Mouse (Mus musculus) lung, embryonic 16.5 days (tissue): ENCODE measurements around the gene 1500009C09Rik. TPM values are rescaled to one million over a fixed set of nuclear protein-coding genes. Genes with fewer than 3 reads are reported as not detected.

Source experiments
- ATAC-seq: fragments of 200-750 bp; cut with Nextera tagmentation; 2 replicates; pipeline ENCODE4 v1.8.0; 2017; ENCODE audit warnings: low read depth, mild to moderate bottlenecking, moderate library complexity
- H3K27ac ChIP-seq: fragments of 300-500 bp; sonication (generic); 2 replicates; pipeline ENCODE4 v1.5.1; 2014; ENCODE audit warnings: mild to moderate bottlenecking, control low read depth, low read length
- H3K27me3 ChIP-seq: fragments of 300-500 bp; sonication (generic); 2 replicates; pipeline ENCODE4 v1.6.1; 2014; ENCODE audit warnings: low read depth, low read length, mixed read lengths; ENCODE audit not compliant: control insufficient read depth, insufficient read depth
- H3K36me3 ChIP-seq: fragments of 300-500 bp; sonication (generic); 2 replicates; pipeline ENCODE4 v1.6.1; 2014; ENCODE audit warnings: low read length; ENCODE audit not compliant: control insufficient read depth, insufficient read depth
- H3K4me1 ChIP-seq: fragments of 300-500 bp; sonication (generic); replicated peaks from 2 replicates; pipeline ENCODE4 v1.6.1; 2014; ENCODE audit warnings: low read length, mixed read lengths; ENCODE audit not compliant: control insufficient read depth, insufficient read depth
- H3K4me2 ChIP-seq: fragments of 300-500 bp; sonication (generic); 2 replicates; pipeline ENCODE4 v1.6.1; 2014; ENCODE audit warnings: low read depth, low read length, control low read depth
- H3K4me3 ChIP-seq: fragments of 300-500 bp; sonication (generic); 2 replicates; pipeline ENCODE4 v1.5.1; 2014; ENCODE audit warnings: mild to moderate bottlenecking, low read length, control low read depth
- H3K9ac ChIP-seq: fragments of 300-500 bp; sonication (generic); 2 replicates; pipeline ENCODE4 v1.6.1; 2014; ENCODE audit warnings: low read length, control low read depth
- H3K9me3 ChIP-seq: fragments of 300-500 bp; sonication (generic); 2 replicates; pipeline ENCODE4 v1.6.1; 2016; ENCODE audit warnings: low read length; ENCODE audit not compliant: control insufficient read depth
- WGBS: fragments of 180-500 bp; shearing (Covaris S2); extraction: QIAGEN DNeasy Blood & Tissue Kit; methylation state at CpG from one replicate; pipeline ENCODE4 v1.1.7; 2014; 5-methylcytosine and 5-hydroxymethylcytosine counted together
- polyA plus RNA-seq: library from polyadenylated mRNA; unstranded; fragments of >200 nt; fragmentation: Nextera tagmentation; extraction: Ambion mirVana; gene quantifications from 2 replicates; pipeline ENCODE4 v1.2.1, GENCODE M21; 2015

1500009C09Rik gene
- polyA plus RNA-seq, 1 experiment from 2014 or later = not detected

DNA sequence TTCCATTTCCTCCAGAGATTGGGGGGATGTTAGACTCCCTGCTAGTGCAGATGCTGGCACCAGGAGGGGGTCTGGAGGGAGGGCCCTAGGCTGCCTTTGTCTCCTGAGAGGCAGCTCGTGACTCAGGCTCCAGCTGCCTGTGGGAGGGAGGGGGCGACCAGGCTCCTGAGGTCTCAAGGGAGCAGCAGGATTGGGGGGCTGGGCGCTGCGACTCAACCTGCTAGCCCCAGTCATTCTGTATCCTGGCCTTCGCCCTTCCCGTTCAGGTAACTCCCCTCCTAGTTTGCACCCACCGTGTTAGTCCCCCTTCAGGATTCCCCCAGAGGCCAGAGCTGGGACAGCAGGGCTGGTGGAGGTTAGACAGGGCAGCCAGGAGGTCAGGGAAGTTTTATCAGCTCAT, 35.2 kb upstream of the 1500009C09Rik start:
- Histone ChIP-seq H3K27me3 (peaks cover 53% of the 10 kb centered on the region), H3K9ac (no peak overlapping the region), H3K36me3 (no peaks in the 10 kb centered on the region), H3K4me1 (peaks cover 4% of the 10 kb centered on the region), H3K4me2 (no peak overlapping the region), H3K4me3 (no peak overlapping the region), H3K9me3 (no peaks in the 10 kb centered on the region), H3K27ac (no peak overlapping the region)
- no peak for ATAC-seq
- WGBS = 23% methylated on average over 7 of the region's 7 CpGs

GRCm38 (mm10) chr15:82217980-82218379, 34.2 kb upstream of the 1500009C09Rik start:
- ATAC-seq = no peak
- H3K27ac ChIP-seq = no peak overlapping the region
- WGBS = 23% methylated on average over 9 of the region's 9 CpGs

GRCm38 (mm10) chr15:82218778-82219666, 33.2 kb upstream of the 1500009C09Rik start:
- no peaks in the 10 kb centered on the region for H3K36me3 ChIP-seq
- peaks cover under 1% of the 10 kb centered on the region for H3K4me1 ChIP-seq
- H3K4me2 ChIP-seq = no peak overlapping the region
- H3K9ac ChIP-seq = no peak overlapping the region
- H3K9me3 ChIP-seq = no peaks in the 10 kb centered on the region
- ATAC-seq = no peak
- peaks cover 41% of the 10 kb centered on the region for H3K27me3 ChIP-seq
- no peak overlapping the region for H3K27ac ChIP-seq
- no peak overlapping the region for H3K4me3 ChIP-seq
- WGBS = 69% methylated on average over 26 of the region's 26 CpGs

More at GRCm38 (mm10) chr15:82217980-82218379, 34.2 kb upstream of the 1500009C09Rik start:
- H3K4me2 ChIP-seq = no peak overlapping the region
- no peaks in the 10 kb centered on the region for H3K4me1 ChIP-seq
- H3K9ac ChIP-seq = no peak overlapping the region
- H3K36me3 ChIP-seq = no peaks in the 10 kb centered on the region
- no peaks in the 10 kb centered on the region for H3K9me3 ChIP-seq
- peaks cover 45% of the 10 kb centered on the region for H3K27me3 ChIP-seq
- no peak overlapping the region for H3K4me3 ChIP-seq

GRCm38 (mm10) chr15:82220003-82220675, 32.1 kb upstream of the 1500009C09Rik start:
- H3K4me1 ChIP-seq = peaks cover 6% of the 10 kb centered on the region
- no peaks in the 10 kb centered on the region for H3K9me3 ChIP-seq
- H3K4me2 ChIP-seq = no peak overlapping the region
- no peak overlapping the region for H3K4me3 ChIP-seq
- H3K9ac ChIP-seq = no peak overlapping the region
- H3K27ac ChIP-seq = no peak overlapping the region
- H3K36me3 ChIP-seq = no peaks in the 10 kb centered on the region
- H3K27me3 ChIP-seq = peaks cover 44% of the 10 kb centered on the region
- no peak for ATAC-seq
- 66% methylated on average over 11 of the region's 12 CpGs for WGBS

- Histone ChIP-seq H3K27me3 (peaks cover 34% of the 10 kb centered on the region), H3K4me1 (peaks cover 6% of the 10 kb centered on the region), H3K9ac (no peak overlapping the region), H3K4me3 (no peak overlapping the region), H3K27ac (no peak overlapping the region), H3K4me2 (no peak overlapping the region), H3K36me3 (no peaks in the 10 kb centered on the region), H3K9me3 (no peaks in the 10 kb centered on the region)
- no peak for ATAC-seq
- 71% methylated on average over 14 of the region's 14 CpGs for WGBS
Measured at GRCm38 (mm10) chr15:82221104-82221860, 30.9 kb upstream of the 1500009C09Rik start.

DNA sequence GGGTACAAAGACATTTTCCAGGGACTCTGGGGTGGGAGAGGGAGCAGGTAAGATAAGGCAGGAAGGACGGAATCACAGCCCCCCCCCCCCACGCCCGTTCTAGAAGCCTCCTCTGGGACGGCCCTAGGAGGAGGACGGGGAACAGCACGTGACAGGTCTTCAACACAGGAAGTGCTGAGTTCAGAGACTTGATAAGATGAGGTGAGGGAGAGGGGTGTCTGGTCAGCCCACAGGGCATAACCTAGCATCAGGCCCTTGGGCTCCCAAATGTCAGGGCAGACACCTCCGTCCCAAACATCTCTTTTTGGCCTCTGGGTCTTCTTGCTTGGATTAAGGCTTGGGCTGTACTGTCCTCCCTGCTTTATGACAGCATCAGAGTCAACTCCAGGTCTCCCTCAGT, 28.9 kb upstream of the 1500009C09Rik start:
- no peaks in the 10 kb centered on the region for H3K9me3 ChIP-seq
- 19% methylated on average over 7 of the region's 7 CpGs for WGBS

DNA sequence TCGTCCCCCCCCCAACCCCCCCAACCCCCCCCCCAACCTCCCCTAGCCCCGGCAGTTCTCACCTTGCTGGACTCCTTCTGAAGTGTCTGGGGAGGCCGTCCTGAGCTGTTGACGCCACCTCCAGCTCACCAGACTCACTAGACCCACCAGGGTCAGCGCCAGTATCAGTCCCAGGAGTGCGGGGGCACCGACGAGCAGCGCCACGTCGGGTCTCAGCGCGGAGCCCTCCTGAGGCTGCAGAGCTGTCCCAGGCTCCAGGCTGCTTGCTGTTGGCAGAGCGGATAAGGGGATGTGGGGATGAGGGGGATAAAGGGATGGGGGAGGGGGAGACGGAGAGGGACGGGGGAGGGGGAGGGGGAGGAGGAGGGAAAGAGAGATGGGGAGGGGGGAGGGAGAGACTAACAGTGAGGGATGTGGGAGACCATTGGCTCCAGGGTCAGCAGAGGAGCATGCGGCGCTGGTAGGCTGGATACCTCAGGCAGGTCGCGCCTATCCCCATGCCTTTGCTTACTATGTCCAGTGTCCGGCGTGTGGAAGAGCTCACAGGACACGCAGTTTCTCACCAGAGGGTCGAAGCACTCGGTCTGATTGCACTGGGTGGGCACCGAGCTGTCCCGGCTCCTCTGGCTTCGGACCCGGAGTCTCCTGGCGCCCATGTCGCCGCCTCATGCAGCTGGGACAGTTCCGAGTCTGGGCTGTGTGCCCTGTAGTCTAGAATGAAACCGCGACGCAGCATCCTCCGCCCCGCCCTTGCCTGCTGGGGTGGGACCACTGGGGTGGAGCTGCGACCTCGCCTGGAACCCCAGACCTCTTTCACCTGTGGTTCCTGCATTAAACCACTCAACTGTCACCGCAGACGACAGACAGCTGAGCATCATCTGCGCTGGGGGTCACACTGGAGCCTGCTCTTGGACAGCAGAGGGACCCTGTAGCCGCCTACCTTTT, 28.3 kb upstream of the 1500009C09Rik start, which contains the start of gene Tnfrsf13c:
Tnfrsf13c (minus strand) TSS at position 713 of the 945 bp plus-strand sequence.
- Histone ChIP-seq H3K4me2 (peak within 1 kb of the TSS; percentile 66), H3K4me1 (peaks cover 6% of the 10 kb centered on the region), H3K27ac (no peak within 1 kb of the TSS), H3K4me3 (peak within 1 kb of the TSS; percentile 44), H3K9me3 (no peaks in the 10 kb centered on the region), H3K9ac (no peak within 1 kb of the TSS), H3K36me3 (no peaks in the 10 kb centered on the region), H3K27me3 (peaks cover 22% of the 10 kb centered on the region)
- WGBS = 1% methylated on average over 39 of the region's 44 CpGs
- ATAC-seq = peak; percentile 45

More for the DNA sequence above, 28.9 kb upstream of the 1500009C09Rik start:
- no peak for ATAC-seq
- Histone ChIP-seq H3K27me3 (peaks cover 22% of the 10 kb centered on the region), H3K9ac (no peak overlapping the region), H3K4me3 (no peak overlapping the region), H3K4me1 (peaks cover 6% of the 10 kb centered on the region), H3K36me3 (no peaks in the 10 kb centered on the region), H3K4me2 (no peak overlapping the region), H3K27ac (no peak overlapping the region)

- H3K27me3 ChIP-seq = peaks cover 22% of the 10 kb centered on the region
- no peaks in the 10 kb centered on the region for H3K36me3 ChIP-seq
- no peak overlapping the region for H3K4me3 ChIP-seq
- WGBS = 35% methylated on average over 7 of the region's 7 CpGs
- ATAC-seq = no peak; the same call in 1 of the 2 replicates
- H3K4me1 ChIP-seq = peaks cover 6% of the 10 kb centered on the region
- H3K27ac ChIP-seq = no peak overlapping the region
- H3K9ac ChIP-seq = no peak overlapping the region
- H3K9me3 ChIP-seq = no peaks in the 10 kb centered on the region
- H3K4me2 ChIP-seq = peak overlapping the region; percentile 66
Measured at GRCm38 (mm10) chr15:82224602-82225215, 27.5 kb upstream of the 1500009C09Rik start.
